Mouse (Mus musculus) lung, postnatal 14 days (tissue): ENCODE data around the gene Atg4d.
"Not testable (repeated sequence)": the region's sequence is repeated elsewhere in the genome, so short reads cannot be mapped to it uniquely, and the experiment has no call there.

Source experiments
- DNase-seq: peaks from one replicate; pipeline ENCODE4 v3.0.0; 2021

Gene Atg4d

DNA sequence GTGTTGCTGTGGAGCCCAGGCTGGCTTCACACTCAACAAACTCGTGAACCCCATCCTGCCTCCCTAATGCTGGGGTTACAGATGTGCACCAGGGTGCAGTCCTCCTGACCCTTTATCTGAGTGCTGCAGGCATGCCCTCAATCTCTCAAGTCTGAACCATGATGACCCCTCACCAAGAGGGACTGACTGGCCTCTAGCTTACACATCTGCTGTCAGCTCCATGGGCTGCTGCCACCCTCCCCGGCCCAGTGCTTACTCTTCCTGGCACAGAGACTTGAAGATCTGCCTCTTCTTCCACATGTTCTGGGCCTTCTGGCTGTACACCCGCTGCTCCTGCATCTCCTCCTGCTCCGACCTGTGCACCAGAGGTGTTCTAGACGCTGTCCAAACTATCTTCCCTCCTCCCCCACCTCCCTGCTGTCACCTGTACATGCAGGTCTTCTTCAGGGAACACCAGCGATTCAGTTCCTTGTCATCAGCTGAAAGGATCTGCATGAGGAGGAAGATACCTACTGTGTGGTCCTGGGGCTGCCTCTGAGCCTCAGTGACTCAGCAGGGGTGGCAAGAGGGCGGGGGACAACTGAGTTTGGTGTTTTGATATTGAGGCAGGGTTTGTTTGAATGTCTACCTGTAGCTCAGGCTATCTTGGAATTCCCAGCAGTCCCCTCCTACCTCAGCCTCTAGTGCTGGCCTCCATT, 10.1 kb downstream of the Atg4d start:
- no peak for DNase-seq

- DNase-seq, result no peak
These were observed 10.6 kb downstream of the Atg4d start for GRCm38 (mm10) chr9:21275727-21276126.

DNA sequence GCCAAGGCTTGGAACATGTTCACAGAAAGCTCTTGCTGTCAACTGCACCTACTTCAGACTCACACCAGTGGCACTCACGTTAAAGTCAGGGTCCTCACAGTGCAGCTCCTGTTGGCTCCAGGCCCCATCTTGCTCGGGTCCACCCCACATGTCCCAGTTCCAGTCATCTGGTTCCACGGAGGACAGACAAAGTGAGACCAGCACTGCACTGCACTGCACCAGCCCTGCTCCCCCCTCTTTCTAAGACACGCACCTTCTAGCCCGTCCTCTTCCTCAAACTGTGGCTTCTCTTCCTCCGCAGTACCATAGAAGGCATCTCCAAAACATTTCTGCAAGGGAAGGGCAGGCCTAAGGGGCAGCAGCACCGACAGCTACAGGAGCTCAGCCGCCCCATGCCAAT, 11.2 kb downstream of the Atg4d start:
- DNase-seq, result no peak

DNA sequence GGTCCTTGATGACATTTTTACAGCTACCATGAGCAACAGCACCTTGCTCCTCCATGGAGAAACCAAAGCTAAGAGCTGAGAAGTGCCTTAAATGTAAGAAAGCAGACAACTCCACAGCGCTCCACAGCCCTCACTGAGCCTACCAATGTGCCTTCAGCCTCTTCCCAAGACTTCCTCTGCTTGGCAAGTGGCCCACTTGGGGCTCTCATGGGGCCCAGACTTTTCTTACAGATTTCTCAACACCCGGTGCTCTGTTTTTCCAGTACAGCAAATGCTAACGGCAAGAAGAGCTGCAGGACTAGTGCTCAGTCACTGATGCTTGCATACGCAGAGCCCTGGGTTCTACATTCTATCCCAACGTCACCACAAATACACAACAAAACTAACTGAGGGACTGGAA, 12.7 kb downstream of the Atg4d start:
- no peak for DNase-seq

- DNase-seq, result no peak
These were observed 18.5 kb downstream of the Atg4d start for GRCm38 (mm10) chr9:21283591-21283990.

- no peak for DNase-seq
These were observed 18.9 kb downstream of the Atg4d start for GRCm38 (mm10) chr9:21283994-21284393.

DNA sequence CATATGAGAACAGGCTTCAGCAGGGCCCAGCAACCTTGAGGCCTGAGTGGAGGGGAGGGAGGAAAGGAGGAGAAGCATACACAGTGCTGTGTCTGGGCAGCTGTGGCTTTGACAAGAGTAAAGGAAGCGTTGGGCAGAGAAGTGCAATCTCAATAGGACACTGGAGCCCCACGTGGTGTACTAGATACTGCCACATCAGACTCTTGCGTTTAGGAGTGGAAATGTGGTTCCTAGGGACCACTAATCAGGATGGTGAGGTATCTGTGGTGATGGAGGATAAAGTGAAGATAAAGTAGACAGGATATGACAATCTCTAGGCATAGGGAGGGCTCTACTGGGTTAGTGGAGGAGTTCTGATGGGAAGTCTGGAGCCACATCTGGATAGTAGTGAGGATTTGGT, 21.7 kb downstream of the Atg4d start:
- DNase-seq, result no peak

GRCm38 (mm10) chr9:21287571-21288402, 22.7 kb downstream of the Atg4d start, which contains the start of gene Kri1:
Gene Kri1 (minus strand): TSS chr9:21287969.
- DNase-seq, result peak; percentile 98

DNA sequence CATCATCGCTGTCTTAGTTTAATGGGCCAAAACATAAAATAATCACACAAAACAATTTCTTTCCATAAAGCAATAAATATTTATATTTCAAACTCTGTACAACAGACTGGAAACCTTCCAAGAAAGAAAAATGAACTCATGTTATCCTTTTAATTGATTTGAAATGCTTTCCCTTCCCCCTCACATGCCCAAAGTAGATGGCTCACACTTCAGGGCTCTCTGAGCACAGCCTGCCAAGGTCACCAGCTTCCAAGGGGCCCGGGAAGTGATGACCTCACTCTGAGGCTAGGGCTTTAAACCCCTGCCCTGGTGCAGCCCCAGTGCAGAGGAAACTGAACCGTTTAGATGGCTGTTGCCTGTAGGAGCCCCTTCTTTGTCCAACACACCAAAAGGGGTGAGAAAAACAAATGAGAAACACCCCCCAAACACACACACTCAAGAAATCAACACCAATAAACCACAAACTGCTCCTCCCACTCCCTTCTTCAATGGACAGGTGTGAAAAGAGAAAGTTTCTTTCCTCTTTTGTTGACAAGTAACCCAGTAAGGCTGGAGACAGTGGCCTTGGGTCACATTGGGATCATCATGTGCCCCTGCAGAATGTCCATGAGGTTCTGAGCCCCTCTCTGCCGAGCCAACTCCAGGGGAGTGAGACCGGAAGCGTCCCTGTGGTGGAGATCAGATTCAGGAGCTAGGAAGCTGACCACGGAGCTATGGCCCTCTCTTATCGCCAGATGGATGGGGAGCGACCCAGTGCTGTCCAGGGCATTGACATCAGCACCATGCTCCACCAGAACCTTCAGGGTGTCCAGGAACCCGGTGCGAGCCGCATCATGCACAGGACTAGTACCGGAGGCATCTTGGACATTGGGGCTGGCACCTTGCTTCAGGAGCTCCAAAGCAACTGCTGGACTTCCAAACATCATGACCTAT, 23.6 kb downstream of the Atg4d start:
- DNase-seq, result peak; percentile 22

DNA sequence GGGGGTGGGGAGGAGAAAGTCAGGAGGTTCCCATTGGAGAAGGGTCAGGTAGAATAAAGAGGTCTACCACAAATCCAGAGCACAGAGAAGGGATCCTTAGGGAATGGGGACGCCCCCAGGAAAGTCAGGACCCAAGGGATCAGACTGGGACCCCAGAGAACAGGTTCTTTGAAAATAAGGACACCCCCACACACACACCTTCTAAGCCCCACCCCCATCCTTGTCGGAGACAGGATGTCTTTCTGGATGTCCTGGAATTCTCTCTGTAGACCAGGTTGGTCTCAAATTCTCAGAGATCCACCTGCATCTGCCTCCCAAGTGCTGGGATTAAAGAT, 24.2 kb downstream of the Atg4d start:
- no peak for DNase-seq

GRCm38 (mm10) chr9:21290589-21290988, 25.5 kb downstream of the Atg4d start:
- DNase-seq, result no peak

GRCm38 (mm10) chr9:21291022-21291787, 26.1 kb downstream of the Atg4d start, which contains the start of gene Cdkn2d:
Gene Cdkn2d (minus strand): TSS chr9:21291407.
- peak; percentile 100 for DNase-seq

DNA sequence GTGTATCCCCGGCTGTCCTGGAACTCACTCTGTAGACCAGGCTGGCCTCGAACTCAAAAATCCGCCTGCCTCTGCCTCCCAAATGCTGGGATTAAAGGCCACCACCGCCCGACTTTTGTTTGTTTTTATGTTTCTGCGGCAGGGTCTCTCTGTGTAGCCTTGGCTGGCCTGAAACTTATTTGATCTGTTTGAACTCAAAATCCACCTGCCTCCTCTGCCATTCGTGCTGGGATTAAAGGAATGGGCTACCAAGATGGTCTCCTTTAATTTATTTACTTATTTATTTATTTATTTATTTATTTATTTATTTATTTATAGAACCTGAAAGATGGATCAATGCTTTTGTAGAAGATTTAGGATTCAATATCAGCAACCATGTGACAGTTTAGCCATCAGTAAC, 26.8 kb downstream of the Atg4d start:
- not testable (repeated sequence) for DNase-seq

GRCm38 (mm10) chr9:21292271-21292670, 27.2 kb downstream of the Atg4d start:
- no peak for DNase-seq

DNA sequence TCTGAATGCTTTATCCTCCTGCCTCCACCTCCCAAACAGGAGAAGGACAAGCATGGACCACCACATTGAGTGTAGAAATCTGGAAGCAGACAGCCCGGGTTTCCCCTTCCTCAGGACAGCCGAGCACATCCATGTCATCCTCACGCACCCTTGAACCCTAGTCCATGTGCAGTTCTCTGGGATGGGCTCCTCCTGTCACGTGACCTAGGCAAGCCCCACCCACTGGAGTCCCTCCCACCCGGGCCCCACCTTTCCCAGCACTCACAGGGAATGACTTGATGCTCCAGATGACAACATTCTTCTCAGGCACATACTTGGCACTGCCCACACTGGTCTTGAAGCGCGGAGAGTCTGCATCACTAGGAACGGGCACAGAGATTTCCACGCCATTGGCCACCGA, 33.9 kb downstream of the Atg4d start:
- no peak for DNase-seq

DNA sequence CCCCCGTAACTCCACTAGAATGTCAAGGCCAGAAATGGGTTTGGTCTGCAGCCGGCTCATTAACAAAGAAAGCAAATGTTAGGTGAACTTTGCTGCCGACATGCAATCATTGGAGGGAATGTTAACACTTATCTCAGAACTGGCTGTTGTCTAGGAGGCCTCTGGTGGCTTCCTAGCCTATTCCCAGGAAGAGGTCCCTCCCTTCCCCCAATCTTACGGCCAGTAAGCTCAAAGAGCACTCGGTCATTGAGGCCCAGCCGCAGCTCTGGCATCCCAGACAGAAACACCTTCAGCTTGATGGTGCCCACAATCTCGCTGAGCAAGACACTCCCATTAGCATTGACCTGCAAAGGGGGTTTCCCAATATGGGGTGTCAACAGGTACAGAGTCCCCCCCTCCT, 40.0 kb downstream of the Atg4d start:
- DNase-seq, result no peak

DNA sequence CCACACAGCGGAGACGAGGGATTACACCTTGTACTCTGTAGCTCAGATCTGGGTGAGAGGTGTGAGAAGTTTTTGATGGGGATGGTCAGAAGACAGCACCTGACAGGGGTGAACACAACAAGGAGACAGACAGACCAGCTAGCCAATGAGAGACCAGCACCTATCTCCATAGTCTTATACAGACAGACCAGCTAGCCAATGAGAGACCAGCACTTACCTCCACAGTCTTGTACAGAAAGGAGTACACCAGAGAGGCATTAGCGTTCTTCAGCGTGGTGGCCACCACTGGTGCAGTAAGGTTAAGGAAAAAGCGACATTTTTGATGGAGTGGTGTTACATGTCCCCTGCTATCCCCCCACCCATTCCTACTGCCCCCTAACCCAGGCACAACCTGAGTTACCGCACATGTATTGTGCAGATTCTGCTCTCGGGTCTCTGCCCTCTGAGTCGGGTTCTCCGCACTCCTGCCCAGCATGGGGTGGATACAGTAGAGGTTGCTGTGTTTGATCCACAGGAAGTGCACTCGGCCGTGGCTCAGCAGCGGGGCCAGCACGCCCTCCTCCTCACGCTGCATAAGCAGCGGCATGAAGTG, 44.2 kb downstream of the Atg4d start:
- DNase-seq, result no peak

DNA sequence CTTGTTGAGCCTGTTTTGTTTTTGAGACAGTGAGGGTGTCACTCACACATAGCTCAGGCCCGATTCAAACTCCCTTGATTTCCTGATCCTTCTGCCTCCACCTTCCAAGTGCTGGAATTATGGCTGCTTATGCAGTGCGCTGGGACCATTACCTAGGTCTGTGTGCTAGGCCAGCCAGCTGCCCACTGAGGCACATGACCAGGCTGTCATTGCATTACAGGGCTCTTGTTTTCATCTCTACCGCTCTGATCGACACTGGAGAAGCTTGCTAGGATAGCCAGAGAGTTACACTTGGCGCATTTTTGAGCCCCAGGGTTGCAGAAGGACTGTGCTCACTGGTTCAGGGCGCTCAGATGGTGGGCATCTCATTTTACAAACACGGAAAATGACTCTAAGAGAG, 46.6 kb downstream of the Atg4d start:
- DNase-seq, result no peak

DNA sequence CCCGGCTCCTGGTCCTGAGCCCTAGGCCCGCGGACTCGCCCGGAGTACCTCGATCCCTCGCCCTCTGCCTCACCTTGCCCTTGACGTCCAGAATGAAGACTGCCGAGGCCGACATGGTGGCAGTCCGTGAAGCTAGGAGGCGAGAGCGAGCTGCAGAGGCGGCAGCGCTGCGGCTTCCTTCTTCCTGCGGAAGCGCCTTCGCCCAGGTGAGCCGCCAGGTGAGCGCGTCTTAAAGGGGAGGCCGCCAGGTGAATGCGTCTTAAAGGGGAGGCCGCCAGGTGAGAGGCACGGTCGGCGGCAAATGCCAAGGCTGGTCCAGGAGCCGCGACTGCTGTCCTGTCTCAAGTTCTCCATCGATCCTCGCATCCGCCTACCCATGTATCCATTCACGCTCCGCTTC, 47.0 kb downstream of the Atg4d start, which contains the start of gene Ap1m2:
Gene Ap1m2 (minus strand): TSS at position 204 of the 400 bp plus-strand sequence.
- peak; percentile 65 for DNase-seq

DNA sequence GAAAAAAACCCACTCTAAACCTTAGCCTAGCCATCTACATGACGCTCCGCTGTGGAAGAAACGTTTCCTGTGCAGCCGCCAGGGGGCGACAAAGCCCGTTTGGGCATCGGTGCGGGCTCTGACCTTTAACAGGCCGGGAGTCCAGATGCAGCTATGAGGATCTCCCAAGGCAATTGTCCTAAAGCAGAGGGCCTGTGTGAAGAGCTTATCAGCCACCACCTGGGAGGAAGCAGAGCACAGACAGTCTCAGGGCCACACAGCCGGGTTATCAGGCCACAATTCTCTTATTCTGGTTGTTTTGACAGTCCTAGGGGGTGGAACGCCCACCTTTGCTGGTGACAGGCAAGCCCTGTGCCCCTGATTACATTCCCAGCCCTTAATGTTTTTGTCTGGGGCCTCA, 48.3 kb downstream of the Atg4d start:
- peak; percentile 95 for DNase-seq

DNA sequence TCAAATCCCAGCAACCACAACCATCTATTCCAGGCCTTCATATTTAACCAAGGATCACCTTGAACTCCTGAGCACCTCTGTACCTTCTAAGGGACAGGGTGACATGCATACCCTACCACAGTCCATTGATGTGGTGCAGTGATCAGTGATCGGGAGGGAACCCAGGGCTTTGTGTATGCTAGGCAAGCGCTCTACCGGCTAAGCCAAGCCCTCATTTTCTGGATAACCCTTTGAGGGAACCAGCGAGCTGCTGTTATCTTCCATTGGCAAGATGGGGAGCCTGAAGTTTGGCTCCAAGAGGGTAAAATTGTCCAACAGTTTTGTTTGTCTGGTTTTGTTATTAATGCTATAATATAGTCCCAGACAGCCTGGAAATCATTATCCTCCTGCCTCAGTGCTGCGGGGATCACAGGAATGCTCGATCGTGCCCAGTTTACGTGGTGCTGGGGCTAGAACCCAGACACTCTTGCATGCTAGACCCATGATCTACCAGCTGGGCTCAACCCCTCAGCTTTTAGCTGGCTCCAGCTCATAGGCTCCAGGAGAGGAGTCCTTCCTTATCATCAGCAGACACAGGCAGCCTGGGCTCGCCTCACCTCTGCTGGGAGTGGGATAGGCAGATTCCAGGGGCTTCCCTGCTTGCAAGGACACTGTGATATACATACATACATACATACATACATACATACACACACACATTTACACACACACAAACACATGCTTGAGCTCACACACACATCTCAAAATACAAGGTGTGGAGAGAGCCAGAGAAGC, 49.5 kb downstream of the Atg4d start:
- no peak for DNase-seq
